Mouse (Mus musculus): ENCODE results near the gene Tnnt2. TPM values are rescaled to one million over a fixed set of nuclear protein-coding genes. Genes with fewer than 3 reads are reported as not detected.

Gene Tnnt2
- total RNA-seq (2021), result 1 to 10 TPM; 5.8 to 7.5 TPM

- no peak for DNase-seq (ENCODE audit: low spot score in 2 of 2)
- intact Hi-C loops (cut with DNase I), result no loop called here
Observed at GRCm38 (mm10) chr1:135835716-135836483, at the start of gene Tnnt2. Gene Tnnt2, plus strand, starts transcription at chr1:135836354.

GRCm38 (mm10) chr1:135787799-135788198 lies 48.4 kb upstream of the Tnnt2 start:
- DNase-seq (ENCODE audit: low spot score in 2 of 2), result peak; percentile 62 to 68
- intact Hi-C loops (cut with DNase I), result loop anchor here (2.0 kb wide), 1 partner anchor 35 kb away; no protein-coding TSS in a partner anchor

- intact Hi-C loops (cut with DNase I), result loop anchor here (2.0 kb wide), 1 partner anchor 36 kb away; no protein-coding TSS in a partner anchor
Observed at GRCm38 (mm10) chr1:135788708-135789107, 47.4 kb upstream of the Tnnt2 start.

GRCm38 (mm10) chr1:135789815-135790214 lies 46.3 kb upstream of the Tnnt2 start:
- peak in 1 of 2 experiments; percentile 53 for DNase-seq (ENCODE audit: low spot score in 2 of 2)
- intact Hi-C loops (cut with DNase I), result loop anchor here (2.0 kb wide), 2 partner anchors 37 to 71 kb away; no protein-coding TSS in a partner anchor

More at GRCm38 (mm10) chr1:135788708-135789107, 47.4 kb upstream of the Tnnt2 start:
- DNase-seq (ENCODE audit: low spot score in 2 of 2), result no peak

- intact Hi-C loops (cut with DNase I), result no loop called here
- DNase-seq (ENCODE audit: low spot score in 2 of 2), result no peak
Observed at GRCm38 (mm10) chr1:135792143-135792939, 43.8 kb upstream of the Tnnt2 start.

- DNase-seq (ENCODE audit: low spot score in 2 of 2), result peak; percentile 79 to 81
- intact Hi-C loops (cut with DNase I), result no loop called here
Observed at GRCm38 (mm10) chr1:135793370-135794215, 42.6 kb upstream of the Tnnt2 start.

- DNase-seq (ENCODE audit: low spot score in 2 of 2), result no peak
- intact Hi-C loops (cut with DNase I), result no loop called here
Observed at GRCm38 (mm10) chr1:135794216-135795134, 41.7 kb upstream of the Tnnt2 start.

GRCm38 (mm10) chr1:135798492-135798891 lies 37.7 kb upstream of the Tnnt2 start:
- no peak for DNase-seq (ENCODE audit: low spot score in 2 of 2)
- intact Hi-C loops (cut with DNase I), result no loop called here

GRCm38 (mm10) chr1:135799109-135799627 lies 37.0 kb upstream of the Tnnt2 start:
- intact Hi-C loops (cut with DNase I), result no loop called here
- no peak for DNase-seq (ENCODE audit: low spot score in 2 of 2)

- no peak for DNase-seq (ENCODE audit: low spot score in 2 of 2)
- intact Hi-C loops (cut with DNase I), result no loop called here
Observed at GRCm38 (mm10) chr1:135800192-135800950, 35.8 kb upstream of the Tnnt2 start.

- DNase-seq (ENCODE audit: low spot score in 2 of 2), result no peak
Observed at GRCm38 (mm10) chr1:135807546-135807945, 28.6 kb upstream of the Tnnt2 start.

GRCm38 (mm10) chr1:135810180-135810579 lies 26.0 kb upstream of the Tnnt2 start:
- intact Hi-C loops (cut with DNase I), result no loop called here
- DNase-seq (ENCODE audit: low spot score in 2 of 2), result no peak

More at GRCm38 (mm10) chr1:135807546-135807945, 28.6 kb upstream of the Tnnt2 start:
- intact Hi-C loops (cut with DNase I), result no loop called here

GRCm38 (mm10) chr1:135811016-135811646 lies 25.0 kb upstream of the Tnnt2 start:
- DNase-seq (ENCODE audit: low spot score in 2 of 2), result peak; percentile 60 to 75
- intact Hi-C loops (cut with DNase I), result no loop called here

GRCm38 (mm10) chr1:135812205-135812604 lies 23.9 kb upstream of the Tnnt2 start:
- intact Hi-C loops (cut with DNase I), result no loop called here
- DNase-seq (ENCODE audit: low spot score in 2 of 2), result no peak

- no peak for DNase-seq (ENCODE audit: low spot score in 2 of 2)
- intact Hi-C loops (cut with DNase I), result no loop called here
Observed at GRCm38 (mm10) chr1:135812618-135813017, 23.5 kb upstream of the Tnnt2 start.

GRCm38 (mm10) chr1:135813071-135813470 lies 23.1 kb upstream of the Tnnt2 start:
- DNase-seq (ENCODE audit: low spot score in 2 of 2), result no peak
- intact Hi-C loops (cut with DNase I), result no loop called here

GRCm38 (mm10) chr1:135813687-135814395 lies 22.3 kb upstream of the Tnnt2 start:
- DNase-seq (ENCODE audit: low spot score in 2 of 2), result no peak
- intact Hi-C loops (cut with DNase I), result no loop called here

Data from left cerebral cortex, postnatal 36 days (tissue).